Mouse (Mus musculus): ENCODE measurements around the gene Ehf. TPM values are rescaled to one million over a fixed set of nuclear protein-coding genes. Genes with fewer than 3 reads are reported as not detected.

The Ehf gene
- 701 TPM for polyA plus RNA-seq (2014; fragmentation: Illumina TruSeq; extraction: RNeasy Lipid Tissue Mini Kit (QIAGEN cat#74804); ENCODE audit: low read depth, low replicate concordance)

GRCm38 (mm10) chr2:103303132-103303531 is at the start of gene Ehf:
TSS of gene Ehf (minus strand) at chr2:103303278.

Other genes starting within 250 kb of the Ehf start
- gene Pdhx, start 229.8 kb downstream of the Ehf start, polyA plus RNA-seq (2014; fragmentation: Illumina TruSeq; extraction: RNeasy Lipid Tissue Mini Kit (QIAGEN cat#74804); ENCODE audit: low read depth, low replicate concordance), result 22.8 TPM
- gene Apip, start 229.6 kb downstream of the Ehf start, polyA plus RNA-seq (2014; fragmentation: Illumina TruSeq; extraction: RNeasy Lipid Tissue Mini Kit (QIAGEN cat#74804); ENCODE audit: low read depth, low replicate concordance), result 19.1 TPM
- not detected for gene Elf5, start 108.4 kb upstream of the Ehf start, polyA plus RNA-seq (2014; fragmentation: Illumina TruSeq; extraction: RNeasy Lipid Tissue Mini Kit (QIAGEN cat#74804); ENCODE audit: low read depth, low replicate concordance)
- gene Cat, start 181.9 kb upstream of the Ehf start, polyA plus RNA-seq (2014; fragmentation: Illumina TruSeq; extraction: RNeasy Lipid Tissue Mini Kit (QIAGEN cat#74804); ENCODE audit: low read depth, low replicate concordance), result 117 TPM